Mouse (Mus musculus) E14TG2a.4 (cell line): ENCODE results near the gene Spata13.

ENCODE experiments used
- CTCF ChIP-seq: conservative IDR thresholded peaks from 2 replicates; pipeline ENCODE4 v1.5.1; 2014; ENCODE audit warnings: low read length
- POU5F1 ChIP-seq: IDR thresholded peaks from 2 replicates; pipeline ENCODE4 v1.6.1; 2014; ENCODE audit warnings: low read length, borderline replicate concordance

DNA sequence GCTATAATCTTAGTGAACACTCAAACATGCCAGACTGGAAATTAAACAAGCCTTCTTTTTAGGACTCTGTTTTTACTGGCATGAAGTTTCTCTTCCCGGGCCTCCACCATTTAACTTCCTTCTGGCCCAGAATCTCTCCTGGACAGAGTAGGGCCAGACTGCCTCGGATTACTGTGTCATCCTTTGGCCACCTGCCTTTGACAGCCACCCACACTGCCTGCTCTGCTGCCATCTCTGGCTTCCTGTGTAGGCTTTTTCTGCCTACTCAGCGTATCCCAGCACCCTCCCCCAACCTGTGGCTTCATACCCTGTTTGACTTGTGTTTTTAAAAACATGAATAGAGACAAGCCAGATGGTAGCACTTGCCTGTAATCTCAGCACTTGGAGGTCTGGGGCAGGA is 71.2 kb downstream of the Spata13 start:
- TF ChIP-seq CTCF (no peak), POU5F1 (no peak)
